Mouse (Mus musculus): ENCODE results near the gene Lrrc31.

DNA sequence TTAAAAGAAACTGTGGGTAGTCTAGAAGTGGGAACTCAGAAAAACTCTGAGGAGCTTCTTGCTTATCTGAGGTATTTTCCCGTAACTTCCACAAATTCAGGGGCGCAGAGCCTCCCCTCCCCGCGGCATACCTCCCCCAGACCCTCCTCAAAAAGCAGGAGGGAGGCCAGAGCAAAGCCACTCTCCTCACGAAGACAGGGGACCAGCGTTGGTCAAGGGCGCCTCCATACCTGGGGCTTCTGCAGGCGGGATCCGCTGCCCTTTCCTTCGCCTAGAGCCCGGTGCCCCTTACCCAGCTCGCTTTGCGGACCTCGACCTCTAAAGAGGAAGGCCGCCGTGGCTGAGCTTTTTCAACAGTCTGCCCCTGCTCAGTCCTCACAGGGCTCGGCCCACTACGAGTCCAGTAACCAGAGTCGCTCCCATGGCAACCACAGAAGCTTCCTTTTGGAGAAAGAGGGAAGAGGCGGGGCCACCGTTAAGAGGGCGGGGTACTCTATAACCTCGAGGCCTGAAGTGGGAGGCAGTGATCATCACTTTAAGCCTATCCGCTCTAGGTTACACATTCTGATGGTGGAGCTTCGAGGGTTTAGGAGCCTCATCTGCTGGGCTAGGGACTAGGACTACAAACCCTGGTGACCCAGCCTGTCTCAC lies 52.1 kb downstream of the Lrrc31 start, which contains the start of gene Lrrc34:
- TF ChIP-seq CTCF (IDR thresholded peaks at IDR 0.05; ENCODE audit: borderline replicate concordance, insufficient read depth, low read depth, low read length) (no peak), POLR2A (IDR thresholded peaks at IDR 0.05; ENCODE audit: borderline replicate concordance, insufficient read depth, low read length) (no peak)

Measured in cerebellum, adult 2 months (tissue).